Mouse (Mus musculus): ENCODE measurements at regions not wholly inside any gene's neighbourhood (a gene's known extent, or its start where the extent isn't known, plus 50 kb on each side); places are given as distances from the start of the nearest gene placed in this dataset.

DNA sequence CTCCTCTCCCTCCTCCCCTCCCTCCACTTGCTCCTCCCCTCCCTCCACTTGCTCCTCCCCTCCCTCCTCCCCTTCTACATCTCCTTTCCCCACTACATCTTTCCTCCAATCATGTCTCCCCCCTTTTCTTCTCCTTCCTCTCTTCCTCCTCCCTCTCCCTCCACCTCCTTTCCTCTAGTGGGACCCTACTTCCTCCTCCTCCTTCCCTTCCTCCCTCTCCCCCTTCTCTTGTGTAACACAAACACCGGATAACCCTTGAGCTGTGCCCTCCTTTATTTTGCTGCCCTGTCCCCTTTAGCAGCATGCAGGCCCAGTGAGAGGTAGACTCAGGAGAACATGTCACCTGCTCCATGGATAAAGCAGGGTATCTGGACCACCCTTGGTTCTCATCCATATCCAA is 339.1 kb upstream of the Cdh4 start:
- TF ChIP-seq CTCF (IDR thresholded peaks at IDR 0.05; ENCODE audit: insufficient read depth, low read length) (no peak), POLR2A (IDR thresholded peaks at IDR 0.05; ENCODE audit: borderline replicate concordance, extremely low read depth, low read depth, low read length) (no peak)
- no peak for DNase-seq
- no peak overlapping the region for H3K4me3 ChIP-seq (replicated peaks; ENCODE audit: extremely low read depth, low read depth, low read length)
- no peaks in the 10 kb centered on the region for H3K4me1 ChIP-seq (ENCODE audit: control insufficient read depth, insufficient read depth, low read length)
- WGBS = 39% methylated on average over 1 of the region's 1 CpGs

DNA sequence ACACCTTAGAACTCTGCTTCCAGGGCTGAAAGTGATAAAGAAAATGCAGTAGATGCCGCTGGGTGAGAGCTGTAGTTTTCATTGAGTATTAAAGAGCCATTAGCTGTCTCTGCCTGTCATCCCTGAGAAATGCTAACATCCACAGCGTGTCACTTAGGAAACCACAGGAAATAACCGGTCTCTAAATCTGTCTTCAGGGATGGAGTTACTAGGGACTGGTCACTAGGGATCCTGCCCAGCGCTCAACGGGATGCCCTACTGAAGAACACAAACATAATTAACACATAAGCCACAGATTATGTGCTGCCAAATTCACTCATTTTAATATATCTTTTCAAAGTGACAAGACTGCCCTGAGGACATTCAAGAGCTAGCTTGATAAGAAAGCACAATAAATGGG is 329.3 kb upstream of the Cdh4 start:
- WGBS = 36% methylated on average over 5 of the region's 5 CpGs
- H3K4me3 ChIP-seq (replicated peaks; ENCODE audit: extremely low read depth, low read depth, low read length) = no peak overlapping the region
- no peaks in the 10 kb centered on the region for H3K4me1 ChIP-seq (ENCODE audit: control insufficient read depth, insufficient read depth, low read length)
- no peak for DNase-seq
- TF ChIP-seq POLR2A (IDR thresholded peaks at IDR 0.05; ENCODE audit: borderline replicate concordance, extremely low read depth, low read depth, low read length) = no peak
- no peak for TF ChIP-seq CTCF (IDR thresholded peaks at IDR 0.05; ENCODE audit: insufficient read depth, low read length)

DNA sequence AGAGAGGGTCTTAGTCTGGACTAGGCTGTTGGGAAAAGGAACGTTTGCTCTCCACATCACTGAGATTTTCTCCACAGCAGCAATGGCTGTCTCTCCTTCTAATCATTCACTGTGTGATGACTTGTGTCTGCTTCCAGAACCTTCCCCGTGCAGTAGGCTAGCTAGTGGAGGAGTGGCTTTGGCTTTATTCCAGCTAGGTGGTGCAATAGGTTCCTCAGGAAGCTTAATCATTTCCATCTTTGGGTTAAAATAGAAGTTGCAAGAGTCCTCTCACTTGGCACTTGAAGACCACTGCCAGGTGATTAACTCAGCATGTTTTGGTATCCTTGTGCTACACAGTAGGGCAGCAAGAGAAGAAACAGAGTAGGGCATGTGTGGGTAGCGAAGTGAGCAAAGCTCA is 314.2 kb upstream of the Cdh4 start:
- DNase-seq = no peak
- TF ChIP-seq CTCF (IDR thresholded peaks at IDR 0.05; ENCODE audit: insufficient read depth, low read length) (no peak), POLR2A (IDR thresholded peaks at IDR 0.05; ENCODE audit: borderline replicate concordance, extremely low read depth, low read depth, low read length) (no peak)
- WGBS = 59% methylated on average over 3 of the region's 3 CpGs
- H3K4me1 ChIP-seq (ENCODE audit: control insufficient read depth, insufficient read depth, low read length) = no peaks in the 10 kb centered on the region
- no peak overlapping the region for H3K4me3 ChIP-seq (replicated peaks; ENCODE audit: extremely low read depth, low read depth, low read length)

DNA sequence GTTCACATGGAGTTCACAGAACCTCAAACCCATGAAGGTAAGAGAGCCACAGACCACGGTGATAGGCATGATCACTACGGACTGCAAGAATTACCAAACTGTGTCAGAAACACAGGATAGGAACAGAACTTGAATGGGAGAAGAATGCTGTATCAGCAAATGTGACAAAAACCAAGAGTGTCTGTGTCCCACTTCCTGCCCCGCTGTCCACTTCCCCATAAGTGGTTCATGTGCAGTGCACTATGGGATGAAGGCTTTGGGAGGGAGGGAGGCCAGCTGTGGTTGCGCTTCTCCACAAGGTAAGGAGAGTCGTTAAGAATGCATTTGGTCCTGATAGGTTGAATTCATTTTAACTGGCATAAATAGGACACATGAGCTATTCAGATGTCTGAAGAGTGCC is 313.8 kb upstream of the Cdh4 start:
- Histone ChIP-seq H3K4me3 (replicated peaks; ENCODE audit: extremely low read depth, low read depth, low read length) (no peak overlapping the region), H3K4me1 (ENCODE audit: control insufficient read depth, insufficient read depth, low read length) (no peaks in the 10 kb centered on the region)
- DNase-seq = no peak
- 76% methylated on average over 5 of the region's 5 CpGs for WGBS
- TF ChIP-seq CTCF (IDR thresholded peaks at IDR 0.05; ENCODE audit: insufficient read depth, low read length) = no peak
- no peak for TF ChIP-seq POLR2A (IDR thresholded peaks at IDR 0.05; ENCODE audit: borderline replicate concordance, extremely low read depth, low read depth, low read length)

DNA sequence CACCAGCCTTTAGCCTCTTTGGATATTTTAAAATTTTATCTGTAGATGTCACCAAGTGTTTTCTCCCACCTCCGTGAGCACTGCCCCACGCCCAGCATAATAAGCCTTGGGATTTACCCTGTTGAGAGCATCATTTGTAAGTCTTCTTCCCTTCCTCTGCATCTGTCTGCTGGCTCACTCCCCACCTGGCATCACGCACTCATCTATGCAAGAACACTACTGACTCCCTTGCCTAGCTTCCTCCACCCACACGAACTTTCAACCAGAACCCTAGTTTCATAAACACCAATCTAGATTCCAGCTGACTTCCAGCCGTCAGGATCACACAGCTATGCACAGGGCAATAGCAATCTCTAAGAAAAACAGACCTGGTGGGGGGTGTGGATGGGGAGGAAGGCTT is 311.2 kb upstream of the Cdh4 start:
- no peaks in the 10 kb centered on the region for H3K4me1 ChIP-seq (ENCODE audit: control insufficient read depth, insufficient read depth, low read length)
- DNase-seq = no peak
- 61% methylated on average over 5 of the region's 5 CpGs for WGBS
- no peak for TF ChIP-seq CTCF (IDR thresholded peaks at IDR 0.05; ENCODE audit: insufficient read depth, low read length)
- no peak for TF ChIP-seq POLR2A (IDR thresholded peaks at IDR 0.05; ENCODE audit: borderline replicate concordance, extremely low read depth, low read depth, low read length)
- H3K4me3 ChIP-seq (replicated peaks; ENCODE audit: extremely low read depth, low read depth, low read length) = no peak overlapping the region

DNA sequence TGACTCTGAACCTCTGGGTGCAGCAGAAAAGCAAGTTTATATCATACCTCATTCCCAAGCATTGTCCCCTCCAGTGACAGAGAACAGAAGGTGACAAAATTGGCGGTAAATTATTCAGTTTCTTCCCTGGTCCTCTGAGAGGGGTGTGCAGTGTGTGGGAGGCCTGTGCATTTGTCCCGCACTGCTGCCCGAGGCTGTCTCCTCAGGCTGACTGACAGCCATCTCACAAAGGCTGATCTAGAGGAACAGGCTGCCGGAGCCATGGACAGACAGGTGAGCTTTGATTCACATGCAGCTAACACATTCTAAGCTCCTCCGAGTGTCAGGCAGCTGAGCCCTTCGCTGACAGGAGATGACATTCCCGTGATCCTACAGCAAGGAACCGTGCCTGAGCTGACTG is 299.9 kb upstream of the Cdh4 start:
- 72% methylated on average over 8 of the region's 8 CpGs for WGBS
- no peak for DNase-seq
- no peak for TF ChIP-seq POLR2A (IDR thresholded peaks at IDR 0.05; ENCODE audit: borderline replicate concordance, extremely low read depth, low read depth, low read length)
- TF ChIP-seq CTCF (IDR thresholded peaks at IDR 0.05; ENCODE audit: insufficient read depth, low read length) = no peak
- no peaks in the 10 kb centered on the region for H3K4me1 ChIP-seq (ENCODE audit: control insufficient read depth, insufficient read depth, low read length)
- no peak overlapping the region for H3K4me3 ChIP-seq (replicated peaks; ENCODE audit: extremely low read depth, low read depth, low read length)

DNA sequence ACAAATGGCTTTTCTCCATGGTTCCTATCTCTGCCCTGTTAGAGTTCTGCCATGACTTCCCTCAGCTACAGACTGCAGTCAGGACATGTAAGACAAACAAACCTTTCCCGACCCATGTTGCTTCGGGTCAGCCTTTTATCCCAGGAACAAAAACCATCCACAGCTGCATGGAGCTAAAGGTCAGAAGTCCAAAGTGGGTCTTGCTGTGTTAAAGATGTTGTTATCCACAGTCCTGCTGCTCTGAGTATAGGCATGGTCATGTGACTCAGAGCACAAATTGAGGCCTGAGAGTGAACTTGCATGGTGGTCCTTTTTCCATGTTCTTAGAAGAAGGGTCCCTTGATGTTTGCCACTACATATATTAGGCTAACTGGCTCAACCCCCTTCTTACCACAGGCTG is 296.5 kb upstream of the Cdh4 start:
- 35% methylated on average over 2 of the region's 2 CpGs for WGBS
- TF ChIP-seq CTCF (IDR thresholded peaks at IDR 0.05; ENCODE audit: insufficient read depth, low read length) (no peak), POLR2A (IDR thresholded peaks at IDR 0.05; ENCODE audit: borderline replicate concordance, extremely low read depth, low read depth, low read length) (no peak)
- no peak for DNase-seq
- Histone ChIP-seq H3K4me1 (ENCODE audit: control insufficient read depth, insufficient read depth, low read length) (no peaks in the 10 kb centered on the region), H3K4me3 (replicated peaks; ENCODE audit: extremely low read depth, low read depth, low read length) (no peak overlapping the region)

DNA sequence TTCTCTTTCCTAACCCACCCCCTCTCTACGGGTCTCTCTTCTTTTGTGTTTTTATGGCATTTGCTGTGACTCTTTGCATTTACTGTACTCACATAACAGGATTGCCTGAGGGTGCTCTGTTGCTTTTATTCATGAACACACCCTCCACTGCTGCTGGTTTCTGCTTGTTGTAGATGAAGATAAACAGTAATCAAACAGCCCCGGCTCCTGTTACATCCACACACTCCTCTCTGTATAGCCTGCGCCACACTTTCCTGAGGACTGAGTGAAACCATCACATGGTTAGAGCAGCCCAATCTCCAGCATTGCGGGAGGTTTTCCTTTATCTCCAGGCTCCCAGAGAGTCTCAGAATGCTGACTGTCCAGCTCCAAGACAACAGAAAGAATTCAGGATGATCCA is 296.0 kb upstream of the Cdh4 start:
- 52% methylated on average over 4 of the region's 4 CpGs for WGBS
- TF ChIP-seq POLR2A (IDR thresholded peaks at IDR 0.05; ENCODE audit: borderline replicate concordance, extremely low read depth, low read depth, low read length) (no peak), CTCF (IDR thresholded peaks at IDR 0.05; ENCODE audit: insufficient read depth, low read length) (no peak)
- DNase-seq = no peak
- Histone ChIP-seq H3K4me1 (ENCODE audit: control insufficient read depth, insufficient read depth, low read length) (no peaks in the 10 kb centered on the region), H3K4me3 (replicated peaks; ENCODE audit: extremely low read depth, low read depth, low read length) (no peak overlapping the region)

DNA sequence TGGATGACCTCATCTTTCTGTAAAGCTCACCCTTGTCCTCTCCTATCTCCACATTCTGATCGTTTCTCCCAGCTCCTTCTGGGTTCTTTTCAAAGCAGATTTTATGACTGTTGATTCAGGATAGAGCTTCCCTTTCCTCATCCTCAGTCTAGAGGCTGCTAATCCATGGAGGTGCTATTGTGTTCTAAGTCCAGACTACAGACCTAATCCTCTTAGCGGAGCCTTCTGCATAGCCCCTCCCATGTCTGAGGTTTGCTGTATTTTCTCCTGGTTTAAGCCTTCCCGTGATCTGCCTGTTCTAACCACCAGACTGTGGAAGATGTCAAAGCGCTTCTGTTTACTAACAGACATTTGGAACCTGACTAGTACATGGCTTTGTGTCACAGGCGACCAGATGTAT is 294.0 kb upstream of the Cdh4 start:
- Histone ChIP-seq H3K4me1 (ENCODE audit: control insufficient read depth, insufficient read depth, low read length) (no peaks in the 10 kb centered on the region), H3K4me3 (replicated peaks; ENCODE audit: extremely low read depth, low read depth, low read length) (no peak overlapping the region)
- DNase-seq = no peak
- TF ChIP-seq CTCF (IDR thresholded peaks at IDR 0.05; ENCODE audit: insufficient read depth, low read length) = no peak
- no peak for TF ChIP-seq POLR2A (IDR thresholded peaks at IDR 0.05; ENCODE audit: borderline replicate concordance, extremely low read depth, low read depth, low read length)
- 58% methylated on average over 5 of the region's 5 CpGs for WGBS

DNA sequence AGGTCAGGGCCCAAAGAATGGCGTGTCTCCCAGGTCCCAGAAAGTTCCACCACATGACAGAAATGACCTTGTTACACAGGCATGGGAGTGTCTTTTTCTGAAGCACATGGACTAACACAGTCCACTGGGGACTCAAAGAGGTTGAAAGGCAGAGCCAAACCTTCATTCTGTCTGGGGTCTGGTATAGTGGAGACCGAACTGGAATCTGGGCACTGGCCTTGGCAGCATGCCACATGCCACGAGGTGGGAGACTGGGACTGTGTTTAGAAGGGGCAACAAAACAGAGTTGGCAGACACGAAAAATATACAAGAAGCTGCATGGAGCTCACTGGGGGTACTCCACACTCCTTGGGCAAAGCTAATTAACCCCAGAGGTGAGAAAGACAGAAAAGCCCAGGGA is 293.6 kb upstream of the Cdh4 start:
- no peak overlapping the region for H3K4me3 ChIP-seq (replicated peaks; ENCODE audit: extremely low read depth, low read depth, low read length)
- H3K4me1 ChIP-seq (ENCODE audit: control insufficient read depth, insufficient read depth, low read length) = no peaks in the 10 kb centered on the region
- DNase-seq = no peak
- TF ChIP-seq POLR2A (IDR thresholded peaks at IDR 0.05; ENCODE audit: borderline replicate concordance, extremely low read depth, low read depth, low read length) = no peak
- no peak for TF ChIP-seq CTCF (IDR thresholded peaks at IDR 0.05; ENCODE audit: insufficient read depth, low read length)
- whole genome bisulfite sequencing = 52% methylated on average over 4 of the region's 4 CpGs

DNA sequence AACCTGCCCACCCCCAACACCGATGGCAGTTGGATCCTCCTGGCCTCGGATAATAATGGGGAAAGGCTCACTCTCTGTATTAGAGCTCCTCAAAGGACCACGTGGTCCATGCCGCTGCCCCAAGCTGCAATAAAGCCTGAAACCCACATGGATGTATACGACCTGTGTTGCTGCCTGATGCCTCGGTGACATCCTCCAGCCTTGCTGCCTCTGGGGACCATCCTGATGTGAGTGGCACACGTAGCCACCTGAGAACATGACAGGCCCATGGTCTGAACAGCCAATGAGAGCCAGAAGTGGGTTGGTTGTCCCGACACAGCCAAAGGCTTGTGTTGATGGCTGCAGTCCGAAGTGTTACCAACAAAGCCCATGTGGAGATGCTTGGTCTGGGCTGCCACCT is 283.4 kb upstream of the Cdh4 start:
- TF ChIP-seq CTCF (IDR thresholded peaks at IDR 0.05; ENCODE audit: insufficient read depth, low read length) (no peak), POLR2A (IDR thresholded peaks at IDR 0.05; ENCODE audit: borderline replicate concordance, extremely low read depth, low read depth, low read length) (no peak)
- DNase-seq = no peak
- no peak overlapping the region for H3K4me3 ChIP-seq (replicated peaks; ENCODE audit: extremely low read depth, low read depth, low read length)
- no peaks in the 10 kb centered on the region for H3K4me1 ChIP-seq (ENCODE audit: control insufficient read depth, insufficient read depth, low read length)
- WGBS = 83% methylated on average over 9 of the region's 9 CpGs
